Mouse (Mus musculus): ENCODE results near the gene Fam187b. TPM values are rescaled to one million over a fixed set of nuclear protein-coding genes. Genes with fewer than 3 reads are reported as not detected.
A peak's percentile ranks its signal among the peaks of the same experiment; 100 is the strongest.

Gene Fam187b
- polyA plus RNA-seq, 1 experiment from 2014 or later: 0.57 TPM

DNA sequence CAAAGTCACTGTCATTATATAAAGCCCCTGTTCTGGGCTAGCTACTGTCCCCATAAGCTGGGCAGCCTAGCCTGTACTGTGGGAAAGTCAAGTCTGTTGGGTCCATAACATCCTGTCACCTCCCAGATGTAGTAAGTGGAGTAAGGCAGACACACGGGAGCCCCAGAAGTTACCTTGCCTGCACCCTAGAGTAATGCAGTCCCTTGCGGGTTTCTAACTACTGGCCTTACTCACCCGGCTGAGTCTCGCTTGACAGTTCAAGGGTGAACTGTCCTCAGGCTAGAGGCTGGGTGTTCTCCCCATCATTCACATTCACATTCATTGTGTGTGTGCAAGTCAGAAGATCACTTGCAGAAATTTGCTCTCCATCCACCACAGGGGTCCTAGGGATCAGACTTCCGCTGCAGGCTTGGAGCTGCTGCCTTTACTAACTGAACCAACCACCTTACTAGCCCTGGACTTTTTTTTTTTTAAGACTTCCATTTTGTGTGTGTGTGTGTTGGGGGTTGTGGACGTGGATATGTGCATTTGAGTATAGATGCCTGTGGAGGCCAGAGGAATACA is 13.7 kb upstream of the Fam187b start:
- Histone ChIP-seq H3K9ac (replicated peaks) (no peak overlapping the region), H3K27me3 (no peaks in the 10 kb centered on the region), H3K27ac (replicated peaks) (no peak overlapping the region), H3K9me3 (no peaks in the 10 kb centered on the region), H3K4me1 (peaks cover 20% of the 10 kb centered on the region), H3K4me3 (no peak overlapping the region), H3K36me3 (peaks cover 16% of the 10 kb centered on the region), H3K4me2 (replicated peaks) (no peak overlapping the region)
- WGBS: 89% methylated on average over 6 of the region's 6 CpGs
- ATAC-seq (ENCODE audit: low FRiP score, low read depth): no peak

- no peak for ATAC-seq (ENCODE audit: low FRiP score, low read depth)
- Histone ChIP-seq H3K27me3 (no peaks in the 10 kb centered on the region), H3K9ac (replicated peaks) (no peak overlapping the region), H3K4me3 (no peak overlapping the region), H3K4me2 (replicated peaks) (no peak overlapping the region), H3K9me3 (no peaks in the 10 kb centered on the region), H3K36me3 (peaks cover 14% of the 10 kb centered on the region), H3K4me1 (peaks cover 8% of the 10 kb centered on the region), H3K27ac (replicated peaks) (no peak overlapping the region)
- WGBS: 92% methylated on average over 5 of the region's 5 CpGs
Measured at GRCm38 (mm10) chr7:30962862-30963261, 10.7 kb upstream of the Fam187b start.

- Histone ChIP-seq H3K9ac (replicated peaks) (no peak overlapping the region), H3K4me1 (no peaks in the 10 kb centered on the region), H3K9me3 (no peaks in the 10 kb centered on the region), H3K27me3 (no peaks in the 10 kb centered on the region), H3K4me2 (replicated peaks) (no peak overlapping the region), H3K27ac (replicated peaks) (no peak overlapping the region), H3K4me3 (no peak overlapping the region), H3K36me3 (0 out of 2 replicates have a peak, but pooled peaks cover 2% of the 10 kb centered on the region)
- no peak for ATAC-seq (ENCODE audit: low FRiP score, low read depth)
- 91% methylated on average over 7 of the region's 7 CpGs for WGBS
Measured at GRCm38 (mm10) chr7:30964366-30964765, 9.2 kb upstream of the Fam187b start.

GRCm38 (mm10) chr7:30965677-30966076 is 7.9 kb upstream of the Fam187b start:
- no peak overlapping the region for H3K4me2 ChIP-seq (replicated peaks)
- H3K9me3 ChIP-seq: no peaks in the 10 kb centered on the region
- no peak overlapping the region for H3K4me3 ChIP-seq
- ATAC-seq (ENCODE audit: low FRiP score, low read depth): no peak
- no peaks in the 10 kb centered on the region for H3K4me1 ChIP-seq
- no peaks in the 10 kb centered on the region for H3K36me3 ChIP-seq
- no peak overlapping the region for H3K27ac ChIP-seq (replicated peaks)
- H3K27me3 ChIP-seq: no peaks in the 10 kb centered on the region
- WGBS: 76% methylated on average over 14 of the region's 14 CpGs
- no peak overlapping the region for H3K9ac ChIP-seq (replicated peaks)

DNA sequence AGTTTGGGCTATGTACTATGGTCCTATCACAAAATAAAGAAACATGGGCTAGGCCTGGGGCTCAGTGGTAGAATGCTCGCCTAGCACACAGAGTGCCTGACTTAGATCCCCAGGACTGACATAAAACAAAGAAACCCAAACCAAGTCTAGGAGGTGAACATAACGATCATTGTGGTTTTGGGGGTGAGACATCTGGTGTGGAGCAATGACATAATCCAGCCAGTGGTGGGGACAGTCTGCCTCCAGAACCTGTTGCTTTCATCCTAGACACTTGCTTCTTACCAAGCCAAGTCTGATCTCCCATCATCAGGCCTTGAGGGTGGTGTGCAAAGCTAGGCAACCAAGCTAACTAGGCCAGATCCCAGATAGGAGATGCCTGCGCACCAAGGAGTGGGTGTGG is 6.9 kb upstream of the Fam187b start:
- Histone ChIP-seq H3K4me2 (replicated peaks) (no peak overlapping the region), H3K36me3 (no peaks in the 10 kb centered on the region), H3K4me1 (no peaks in the 10 kb centered on the region), H3K9ac (replicated peaks) (no peak overlapping the region), H3K27me3 (peaks cover under 1% of the 10 kb centered on the region), H3K27ac (replicated peaks) (no peak overlapping the region), H3K9me3 (no peaks in the 10 kb centered on the region), H3K4me3 (no peak overlapping the region)
- ATAC-seq (ENCODE audit: low FRiP score, low read depth): no peak
- WGBS: 84% methylated on average over 3 of the region's 3 CpGs

GRCm38 (mm10) chr7:30968611-30969010 is 5.0 kb upstream of the Fam187b start:
- Histone ChIP-seq H3K4me1 (peaks cover 10% of the 10 kb centered on the region), H3K4me3 (no peak overlapping the region), H3K27me3 (peaks cover 20% of the 10 kb centered on the region), H3K9ac (replicated peaks) (no peak overlapping the region), H3K36me3 (no peaks in the 10 kb centered on the region), H3K27ac (replicated peaks) (no peak overlapping the region), H3K9me3 (no peaks in the 10 kb centered on the region), H3K4me2 (replicated peaks) (no peak overlapping the region)
- 89% methylated on average over 8 of the region's 8 CpGs for WGBS
- no peak for ATAC-seq (ENCODE audit: low FRiP score, low read depth)

DNA sequence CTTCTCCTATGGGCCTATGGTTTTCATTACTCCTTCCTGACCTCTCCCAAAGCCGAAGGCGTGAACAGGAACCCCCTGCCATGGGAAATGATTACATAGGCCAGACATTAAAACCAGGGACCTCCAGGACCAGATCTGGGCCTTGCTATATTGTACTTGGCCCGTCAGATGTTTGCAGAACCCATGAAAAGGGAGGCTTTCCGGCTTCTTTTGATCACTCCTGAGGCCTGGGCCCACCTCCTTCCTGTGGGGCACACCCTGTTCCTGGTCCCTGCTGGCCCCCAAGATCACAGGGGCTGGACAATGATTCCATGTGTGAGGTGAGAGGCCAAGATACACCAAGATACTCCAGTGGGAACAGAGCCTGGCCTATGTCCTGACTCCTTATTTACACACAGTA is 4.4 kb upstream of the Fam187b start:
- Histone ChIP-seq H3K36me3 (no peaks in the 10 kb centered on the region), H3K27ac (replicated peaks) (no peak overlapping the region), H3K27me3 (peaks cover 22% of the 10 kb centered on the region), H3K9me3 (no peaks in the 10 kb centered on the region), H3K9ac (replicated peaks) (no peak overlapping the region), H3K4me1 (peaks cover 10% of the 10 kb centered on the region), H3K4me2 (replicated peaks) (no peak overlapping the region), H3K4me3 (no peak overlapping the region)
- no peak for ATAC-seq (ENCODE audit: low FRiP score, low read depth)
- WGBS: 88% methylated on average over 4 of the region's 4 CpGs

DNA sequence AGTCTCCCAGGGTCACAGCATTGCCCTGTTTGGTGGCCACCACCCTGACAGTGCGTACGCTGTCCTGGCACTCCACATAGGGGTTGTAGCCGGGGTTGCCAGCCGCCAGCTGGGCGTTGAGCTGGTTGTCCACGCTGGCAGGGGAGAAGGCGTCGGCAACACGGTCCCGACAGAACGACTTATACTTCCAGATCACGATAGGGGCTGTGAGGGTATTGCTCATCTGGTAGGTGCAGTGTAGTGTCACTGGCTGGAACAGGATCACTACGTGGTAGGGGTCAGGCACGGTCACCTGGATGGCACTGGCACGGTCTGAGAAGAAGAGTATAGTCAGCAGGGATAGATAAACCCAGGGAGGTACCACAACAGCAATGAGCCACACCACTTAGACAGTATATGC is 1.7 kb upstream of the Fam187b start:
- peak overlapping the region; percentile 59; the same call in 1 of the 2 replicates for H3K4me2 ChIP-seq (replicated peaks)
- H3K4me1 ChIP-seq: peaks cover 10% of the 10 kb centered on the region
- peaks cover 22% of the 10 kb centered on the region for H3K27me3 ChIP-seq
- 94% methylated on average over 15 of the region's 15 CpGs for WGBS
- no peaks in the 10 kb centered on the region for H3K36me3 ChIP-seq
- no peak overlapping the region for H3K9ac ChIP-seq (replicated peaks)
- ATAC-seq (ENCODE audit: low FRiP score, low read depth): no peak
- no peaks in the 10 kb centered on the region for H3K9me3 ChIP-seq
- H3K4me3 ChIP-seq: peak overlapping the region; percentile 40; the same call in 1 of the 2 replicates
- no peak overlapping the region for H3K27ac ChIP-seq (replicated peaks)

- Histone ChIP-seq H3K4me3 (peak overlapping the region; percentile 40), H3K4me1 (peaks cover 10% of the 10 kb centered on the region), H3K4me2 (replicated peaks) (peak overlapping the region; percentile 59), H3K9me3 (no peaks in the 10 kb centered on the region), H3K27ac (replicated peaks) (no peak overlapping the region), H3K9ac (replicated peaks) (peak overlapping the region; percentile 41; the same call in 1 of the 2 replicates), H3K36me3 (no peaks in the 10 kb centered on the region), H3K27me3 (peaks cover 22% of the 10 kb centered on the region)
- peak; percentile 32; the same call in 1 of the 2 replicates for ATAC-seq (ENCODE audit: low FRiP score, low read depth)
- WGBS: 2% methylated on average over 41 of the region's 41 CpGs
Measured at GRCm38 (mm10) chr7:30972426-30973250, 952 bp upstream of the Fam187b start.

DNA sequence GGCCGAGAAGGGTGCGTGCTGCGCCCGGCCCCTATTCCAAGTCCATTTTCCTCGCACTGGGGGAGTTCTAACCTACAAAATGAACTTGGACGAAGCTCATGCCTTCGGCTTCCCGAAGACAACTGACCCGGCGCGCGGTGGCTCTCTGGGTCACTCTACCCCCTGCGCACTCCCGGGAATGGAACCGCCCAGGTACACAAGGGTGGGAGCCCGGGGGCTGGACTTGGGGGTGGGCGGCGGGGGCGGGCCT is 414 bp upstream of the Fam187b start, which contains the start of gene Lsr:
TSS of gene Lsr (minus strand) at position 214 of the 250 bp plus-strand sequence.
- WGBS: 1% methylated on average over 19 of the region's 19 CpGs
- H3K9me3 ChIP-seq: no peaks in the 10 kb centered on the region
- ATAC-seq (ENCODE audit: low FRiP score, low read depth): no peak; the same call in 1 of the 2 replicates

DNA sequence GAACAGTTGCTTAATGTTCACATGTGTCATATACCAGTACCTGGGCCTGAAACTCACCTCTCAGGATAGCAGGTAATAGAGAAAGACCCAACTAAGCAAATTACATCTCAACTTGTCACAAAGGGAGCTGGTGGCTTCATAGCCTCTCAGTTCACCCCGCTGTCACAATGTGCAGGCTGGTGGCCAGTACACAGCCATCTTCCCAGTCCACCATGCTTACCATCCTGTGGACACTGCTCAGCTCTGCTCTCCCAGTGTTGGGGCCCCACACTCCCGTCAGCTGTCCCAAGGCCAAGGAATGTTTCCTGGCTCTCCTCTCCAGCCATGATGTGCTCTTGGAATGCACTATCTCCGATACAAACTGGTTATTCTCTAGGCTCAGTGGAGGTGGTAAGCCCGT is 8.1 kb downstream of the Fam187b start:
- ATAC-seq (ENCODE audit: low FRiP score, low read depth): no peak
- Histone ChIP-seq H3K9ac (replicated peaks) (no peak overlapping the region), H3K4me2 (replicated peaks) (no peak overlapping the region), H3K9me3 (no peaks in the 10 kb centered on the region), H3K27ac (replicated peaks) (no peak overlapping the region), H3K36me3 (no peaks in the 10 kb centered on the region), H3K4me1 (no peaks in the 10 kb centered on the region), H3K4me3 (no peak overlapping the region), H3K27me3 (no peaks in the 10 kb centered on the region)
- WGBS: 89% methylated on average over 4 of the region's 4 CpGs

More for the DNA sequence above, 414 bp upstream of the Fam187b start, which contains the start of gene Lsr:
- no peak within 1 kb of the TSS for H3K27ac ChIP-seq (replicated peaks)
- H3K4me3 ChIP-seq: peak within 1 kb of the TSS; percentile 40
- H3K9ac ChIP-seq (replicated peaks): peak within 1 kb of the TSS; percentile 41
- H3K4me1 ChIP-seq: peaks cover 10% of the 10 kb centered on the region
- peak within 1 kb of the TSS; percentile 59 for H3K4me2 ChIP-seq (replicated peaks)
- H3K27me3 ChIP-seq: peaks cover 22% of the 10 kb centered on the region
- H3K36me3 ChIP-seq: no peaks in the 10 kb centered on the region

GRCm38 (mm10) chr7:30985357-30985756 is 11.8 kb downstream of the Fam187b start:
- no peak for ATAC-seq (ENCODE audit: low FRiP score, low read depth)
- no peak overlapping the region for H3K4me2 ChIP-seq (replicated peaks)
- H3K27me3 ChIP-seq: no peaks in the 10 kb centered on the region
- H3K36me3 ChIP-seq: no peaks in the 10 kb centered on the region
- H3K9ac ChIP-seq (replicated peaks): no peak overlapping the region
- no peaks in the 10 kb centered on the region for H3K4me1 ChIP-seq
- no peak overlapping the region for H3K4me3 ChIP-seq
- no peak overlapping the region for H3K27ac ChIP-seq (replicated peaks)
- 85% methylated on average over 9 of the region's 9 CpGs for WGBS
- no peaks in the 10 kb centered on the region for H3K9me3 ChIP-seq

Data from midbrain, embryonic 12.5 days (tissue).